ENCODE assay signal across 26 mouse cellular contexts in the genomic region with DNA sequence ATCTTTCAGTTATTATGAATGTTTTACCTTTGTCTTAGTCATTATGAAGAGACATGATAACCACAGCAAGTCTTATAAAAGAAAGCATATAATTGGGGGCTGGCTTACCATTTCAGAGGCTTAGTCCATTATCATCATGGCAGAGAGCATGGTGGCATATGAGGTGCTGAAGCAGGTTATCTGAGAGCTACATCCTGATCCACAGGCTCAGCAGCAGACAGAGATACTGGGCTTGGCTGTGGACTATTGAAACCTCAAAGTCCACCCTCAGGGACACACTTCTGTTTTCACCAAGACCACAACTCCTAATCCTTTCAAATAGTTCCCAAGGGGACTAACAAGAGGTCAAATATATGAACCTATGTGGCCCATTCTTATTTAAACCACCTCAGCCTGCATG. TPM values are rescaled to one million over a fixed set of nuclear protein-coding genes. Genes with fewer than 3 reads are reported as not detected.
A peak's percentile ranks its signal among the peaks of the same experiment; 100 is the strongest.
DNase-seq lines count a peak whose midpoint lies in the region; ATAC-seq and TF ChIP-seq lines count a peak whose summit lies in the region.
"Had no signal": no experiment of that assay in that cellular context is flagged by ENCODE, and none has a peak within 500 bp of the region (broad histone marks: within the 10 kb centered on the region; RNA-seq: fewer than 3 reads in every experiment).

No protein-coding gene starts in this region.

- TF ChIP-seq POLR2A in MEL (IDR thresholded peaks at IDR 0.05; ENCODE audit: control insufficient read depth in 1 of 2, insufficient read depth in 1 of 2, low read depth in 1 of 2, low read length in 2 of 2, poor library complexity in 1 of 2): no peak

- no peak overlapping the region for H3K4me3 ChIP-seq in heart, embryonic 13.5 days
- H3K4me3 ChIP-seq in liver, embryonic 11.5 days (ENCODE audit: low read depth, low read length): no peak overlapping the region
- no peak overlapping the region for H3K4me3 ChIP-seq in liver, postnatal 0 days (ENCODE audit: low read depth, low read length)
- peak overlapping the region in 1 of 2 experiments; percentile 17; a peak in 1 of 4 replicates for H3K4me3 ChIP-seq in MEL (ENCODE audit: control insufficient read depth in 1 of 2, insufficient read depth in 1 of 2, low read depth in 2 of 2, low read length in 2 of 2)
- H3K4me3 ChIP-seq in liver, embryonic 13.5 days (replicated peaks): no peak overlapping the region
- H3K4me3 ChIP-seq in kidney, embryonic 16.5 days (ENCODE audit: low read length): no peak overlapping the region
- H3K4me3 ChIP-seq: embryonic facial prominence, embryonic 10.5 days; embryonic facial prominence, embryonic 12.5 days; forebrain, embryonic 13.5 days; forebrain, embryonic 15.5 days had no signal

- H3K36me3 ChIP-seq in heart, embryonic 13.5 days: no peaks in the 10 kb centered on the region
- no peaks in the 10 kb centered on the region for H3K36me3 ChIP-seq in liver, embryonic 11.5 days (ENCODE audit: control insufficient read depth, insufficient read depth, low read length)
- H3K36me3 ChIP-seq in liver, postnatal 0 days (replicated peaks; ENCODE audit: insufficient read depth, low read length): no peaks in the 10 kb centered on the region
- H3K36me3 ChIP-seq in MEL (ENCODE audit: control insufficient read depth in 1 of 2, insufficient read depth in 2 of 2, low read length in 2 of 2): peaks cover 0 to 32% of the 10 kb centered on the region in 2 experiments; a peak in 2 of 4 replicates
- no peaks in the 10 kb centered on the region for H3K36me3 ChIP-seq in liver, embryonic 13.5 days
- no peaks in the 10 kb centered on the region for H3K36me3 ChIP-seq in kidney, embryonic 16.5 days (ENCODE audit: insufficient read depth, low read length)
- H3K36me3 ChIP-seq: embryonic facial prominence, embryonic 10.5 days; embryonic facial prominence, embryonic 12.5 days; forebrain, embryonic 15.5 days had no signal

- no peak for TF ChIP-seq CTCF in liver, postnatal 0 days (IDR thresholded peaks at IDR 0.05; ENCODE audit: low read depth)
- TF ChIP-seq CTCF in MEL (IDR thresholded peaks at IDR 0.05 in 2 of 3, conservative IDR thresholded peaks at IDR 0.05 in 1 of 3; ENCODE audit: control insufficient read depth in 1 of 3, insufficient read depth in 1 of 3, low read depth in 2 of 3, low read length in 3 of 3, poor library complexity in 1 of 3, severe bottlenecking in 1 of 3): no peak

- TF ChIP-seq RAD21 in MEL (IDR thresholded peaks at IDR 0.05; ENCODE audit: low read depth, low read length): no peak

- no peak overlapping the region for H3K9ac ChIP-seq in heart, embryonic 13.5 days
- H3K9ac ChIP-seq in liver, embryonic 11.5 days (ENCODE audit: low read depth, low read length): no peak overlapping the region
- no peak overlapping the region for H3K9ac ChIP-seq in liver, postnatal 0 days (replicated peaks)
- no peak overlapping the region for H3K9ac ChIP-seq in MEL (ENCODE audit: control insufficient read depth, low read depth, low read length, poor library complexity, severe bottlenecking)
- H3K9ac ChIP-seq in liver, embryonic 13.5 days: no peak overlapping the region
- H3K9ac ChIP-seq in kidney, embryonic 16.5 days (replicated peaks; ENCODE audit: low read length): no peak overlapping the region
- H3K9ac ChIP-seq: embryonic facial prominence, embryonic 12.5 days; forebrain, embryonic 13.5 days; forebrain, embryonic 15.5 days had no signal

- H3K27ac ChIP-seq in heart, embryonic 13.5 days (replicated peaks): 0 out of 2 replicates have a peak overlapping the region, but pooled peaks have one; percentile 61
- H3K27ac ChIP-seq in liver, embryonic 11.5 days (ENCODE audit: low read depth, low read length): no peak overlapping the region
- no peak overlapping the region for H3K27ac ChIP-seq in liver, postnatal 0 days (ENCODE audit: low read depth)
- no peak overlapping the region for H3K27ac ChIP-seq in MEL (ENCODE audit: control insufficient read depth, low read depth, low read length)
- H3K27ac ChIP-seq in liver, embryonic 13.5 days: no peak overlapping the region
- H3K27ac ChIP-seq in kidney, embryonic 16.5 days (ENCODE audit: low read length): no peak overlapping the region
- H3K27ac ChIP-seq: embryonic facial prominence, embryonic 10.5 days; embryonic facial prominence, embryonic 12.5 days; forebrain, embryonic 13.5 days; forebrain, embryonic 15.5 days had no signal

- no peak for DNase-seq in heart, postnatal 10 days
- DNase-seq in liver, embryonic 11.5 days (ENCODE audit: low spot score): no peak
- no peak for DNase-seq in liver, postnatal 0 days
- peak; percentile 51 for DNase-seq in MEL (ENCODE audit: low read depth, low spot score)
- DNase-seq in liver, embryonic 13.5 days: no peak
- DNase-seq in left cerebral cortex, postnatal 10 days (ENCODE audit: extremely low spot score in 1 of 2, low spot score in 2 of 2): no peak
- DNase-seq: adrenal gland, adult 8-10 months; adrenal gland, postnatal 14 days; adrenal gland, postnatal 36 days; cerebellum, adult 11-12 months; cerebellum, adult 2 months; cerebellum, adult 9-10 months; cerebellum, postnatal 10 days; cerebellum, postnatal 25 days had no signal

- H3K4me2 ChIP-seq in heart, embryonic 13.5 days: no peak overlapping the region
- no peak overlapping the region for H3K4me2 ChIP-seq in liver, embryonic 11.5 days
- no peak overlapping the region for H3K4me2 ChIP-seq in liver, postnatal 0 days (ENCODE audit: low read depth, low read length)
- no peak overlapping the region for H3K4me2 ChIP-seq in liver, embryonic 13.5 days
- H3K4me2 ChIP-seq in kidney, embryonic 16.5 days (replicated peaks; ENCODE audit: low read depth, low read length): no peak overlapping the region
- H3K4me2 ChIP-seq: embryonic facial prominence, embryonic 12.5 days; forebrain, embryonic 13.5 days; forebrain, embryonic 15.5 days had no signal

- TF ChIP-seq EP300 in liver, postnatal 0 days (IDR thresholded peaks at IDR 0.05; ENCODE audit: low read depth): no peak
- peak; percentile 41 to 51; a peak in 2 of 4 replicates for TF ChIP-seq EP300 in MEL (IDR thresholded peaks at IDR 0.05; ENCODE audit: low read depth in 1 of 2, low read length in 2 of 2)

- H3K4me1 ChIP-seq in heart, embryonic 13.5 days: peaks cover 11% of the 10 kb centered on the region; the same call in 1 of the 2 replicates
- peaks cover 7% of the 10 kb centered on the region; the same call in 1 of the 2 replicates for H3K4me1 ChIP-seq in liver, embryonic 11.5 days (replicated peaks; ENCODE audit: control insufficient read depth, insufficient read depth, low read length)
- no peaks in the 10 kb centered on the region for H3K4me1 ChIP-seq in liver, postnatal 0 days (ENCODE audit: insufficient read depth)
- peaks cover 10 to 25% of the 10 kb centered on the region in 2 experiments for H3K4me1 ChIP-seq in MEL (ENCODE audit: control insufficient read depth in 1 of 2, insufficient read depth in 2 of 2, low read length in 2 of 2)
- H3K4me1 ChIP-seq in liver, embryonic 13.5 days (replicated peaks): peaks cover 24% of the 10 kb centered on the region
- no peaks in the 10 kb centered on the region for H3K4me1 ChIP-seq in kidney, embryonic 16.5 days (ENCODE audit: insufficient read depth, low read length)
- H3K4me1 ChIP-seq: embryonic facial prominence, embryonic 12.5 days; forebrain, embryonic 15.5 days had no signal

- no peaks in the 10 kb centered on the region for H3K27me3 ChIP-seq in heart, embryonic 13.5 days (replicated peaks)
- no peaks in the 10 kb centered on the region for H3K27me3 ChIP-seq in liver, embryonic 11.5 days (replicated peaks; ENCODE audit: control insufficient read depth, insufficient read depth, low read length)
- H3K27me3 ChIP-seq in liver, postnatal 0 days (ENCODE audit: insufficient read depth, low read length): no peaks in the 10 kb centered on the region
- H3K27me3 ChIP-seq in MEL (ENCODE audit: control insufficient read depth in 1 of 2, insufficient read depth in 2 of 2, low read length in 2 of 2): no peaks in the 10 kb centered on the region
- H3K27me3 ChIP-seq in liver, embryonic 13.5 days: no peaks in the 10 kb centered on the region
- no peaks in the 10 kb centered on the region for H3K27me3 ChIP-seq in kidney, embryonic 16.5 days (ENCODE audit: insufficient read depth, low read length)
- H3K27me3 ChIP-seq: embryonic facial prominence, embryonic 12.5 days; forebrain, embryonic 13.5 days; forebrain, embryonic 15.5 days; Patski had no signal

- intact Hi-C loops in heart, postnatal 10 days (cut with DNase I): loop anchor here (5.0 kb wide), 1 partner anchor 58 kb away; no protein-coding TSS in a partner anchor
- intact Hi-C loops in left cerebral cortex, postnatal 10 days (cut with DNase I): no loop called here

- ATAC-seq in heart, embryonic 13.5 days (ENCODE audit: extremely low read depth, insufficient number of reproducible peaks, low FRiP score, low TSS enrichment): no peak
- peak; percentile 43; the same call in 1 of the 2 replicates for ATAC-seq in liver, embryonic 11.5 days (replicated peaks; ENCODE audit: low FRiP score)
- ATAC-seq in liver, postnatal 0 days: no peak
- peak; percentile 60 for ATAC-seq in liver, embryonic 13.5 days (ENCODE audit: low read depth)
- no peak for ATAC-seq in kidney, embryonic 16.5 days (ENCODE audit: low FRiP score, low TSS enrichment)
- ATAC-seq: activated CD4-positive, CD25-positive, alpha-beta regulatory T cell, adult 4 months; forebrain, embryonic 13.5 days; forebrain, embryonic 15.5 days; Patski had no signal

- no peaks in the 10 kb centered on the region for H3K79me2 ChIP-seq in MEL (ENCODE audit: control insufficient read depth, insufficient read depth, low read length, poor library complexity)

- no peaks in the 10 kb centered on the region for H3K9me3 ChIP-seq in heart, embryonic 13.5 days
- H3K9me3 ChIP-seq in liver, embryonic 11.5 days (ENCODE audit: control insufficient read depth, low read length): no peaks in the 10 kb centered on the region
- no peaks in the 10 kb centered on the region for H3K9me3 ChIP-seq in liver, postnatal 0 days (ENCODE audit: low read length)
- no peaks in the 10 kb centered on the region for H3K9me3 ChIP-seq in MEL (replicated peaks; ENCODE audit: insufficient read depth, low read length)
- H3K9me3 ChIP-seq in liver, embryonic 13.5 days (replicated peaks): no peaks in the 10 kb centered on the region
- no peaks in the 10 kb centered on the region for H3K9me3 ChIP-seq in kidney, embryonic 16.5 days (ENCODE audit: low read length)
- H3K9me3 ChIP-seq: embryonic facial prominence, embryonic 10.5 days; embryonic facial prominence, embryonic 12.5 days; forebrain, embryonic 13.5 days; forebrain, embryonic 15.5 days had no signal

RNA-seq across cellular contexts. Expression of a gene that starts 42.5 kb away (rescaled TPM):
- not detected in 2 replicates for polyA plus RNA-seq in heart, embryonic 13.5 days (2015; fragmentation: Nextera tagmentation; extraction: Ambion mirVana)
- not detected for total RNA-seq in heart, postnatal 10 days (2021)
- polyA plus RNA-seq in liver, embryonic 11.5 days (2014; fragmentation: Nextera tagmentation; extraction: Ambion mirVana): not detected in 2 replicates
- not detected in 2 replicates for polyA plus RNA-seq in liver, postnatal 0 days (2015; fragmentation: Nextera tagmentation; extraction: Ambion mirVana)
- not detected in 2 replicates for total RNA-seq in MEL (2012; rRNA removed)
- not detected for polyA plus RNA-seq in MEL (2012; ENCODE audit: insufficient read depth in 1 of 2, insufficient read length in 2 of 2, low read depth in 1 of 2, low replicate concordance in 2 of 2, missing spikeins in 1 of 2)
- polyA plus RNA-seq in liver, embryonic 13.5 days (2015; fragmentation: Nextera tagmentation; extraction: Ambion mirVana): not detected in 2 replicates
- total RNA-seq in left cerebral cortex, postnatal 10 days (2021): not detected
- not detected in 2 replicates for polyA plus RNA-seq in kidney, embryonic 16.5 days (2015; fragmentation: Nextera tagmentation; extraction: Ambion mirVana)
- total RNA-seq: adrenal gland, adult 18-20 months; adrenal gland, adult 8-10 months; adrenal gland, postnatal 14 days; adrenal gland, postnatal 36 days had no signal
- polyA plus RNA-seq: activated CD4-positive, CD25-positive, alpha-beta regulatory T cell, adult 4 months; C2C12; cerebellum, adult 2 months; embryonic facial prominence, embryonic 10.5 days; embryonic facial prominence, embryonic 12.5 days; embryonic facial prominence, embryonic 14.5 days; forebrain, embryonic 11.5 days; forebrain, embryonic 13.5 days; forebrain, embryonic 15.5 days; Patski had no signal

RNA-seq across cellular contexts. Expression of a gene that starts 44.7 kb away (rescaled TPM):
- 15.3 and 18.5 TPM in 2 replicates for polyA plus RNA-seq in heart, embryonic 13.5 days (2015; fragmentation: Nextera tagmentation; extraction: Ambion mirVana)
- 10 to 100 TPM; 89.3 to 99.0 TPM for total RNA-seq in heart, postnatal 10 days (2021)
- 11.1 and 12.8 TPM in 2 replicates for polyA plus RNA-seq in liver, embryonic 11.5 days (2014; fragmentation: Nextera tagmentation; extraction: Ambion mirVana)
- polyA plus RNA-seq in liver, postnatal 0 days (2015; fragmentation: Nextera tagmentation; extraction: Ambion mirVana): 21.7 and 22.0 TPM in 2 replicates
- 1.0 and 1.5 TPM in 2 replicates for total RNA-seq in MEL (2012; rRNA removed)
- polyA plus RNA-seq in MEL (2012; ENCODE audit: insufficient read depth in 1 of 2, insufficient read length in 2 of 2, low read depth in 1 of 2, low replicate concordance in 2 of 2, missing spikeins in 1 of 2): 1 to 10 TPM in 1 of 2 experiments, not detected in 1; 2.4 TPM
- polyA plus RNA-seq in liver, embryonic 13.5 days (2015; fragmentation: Nextera tagmentation; extraction: Ambion mirVana): 11.2 and 14.9 TPM in 2 replicates
- 10 to 100 TPM; 55.2 to 58.6 TPM for total RNA-seq in left cerebral cortex, postnatal 10 days (2021)
- 70.6 and 77.8 TPM in 2 replicates for polyA plus RNA-seq in kidney, embryonic 16.5 days (2015; fragmentation: Nextera tagmentation; extraction: Ambion mirVana)

Comparison
In these comparisons a context has a peak if more than half of its experiments do, and no peak if none do; other contexts are left out.
1. ATAC-seq: peak in liver, embryonic 11.5 days (single experiment) and liver, embryonic 13.5 days (single experiment); none in heart, embryonic 13.5 days (single experiment), liver, postnatal 0 days (single experiment) and kidney, embryonic 16.5 days (single experiment).